Mouse (Mus musculus): Measurements from ENCODE around the gene Fmo5.

DNA sequence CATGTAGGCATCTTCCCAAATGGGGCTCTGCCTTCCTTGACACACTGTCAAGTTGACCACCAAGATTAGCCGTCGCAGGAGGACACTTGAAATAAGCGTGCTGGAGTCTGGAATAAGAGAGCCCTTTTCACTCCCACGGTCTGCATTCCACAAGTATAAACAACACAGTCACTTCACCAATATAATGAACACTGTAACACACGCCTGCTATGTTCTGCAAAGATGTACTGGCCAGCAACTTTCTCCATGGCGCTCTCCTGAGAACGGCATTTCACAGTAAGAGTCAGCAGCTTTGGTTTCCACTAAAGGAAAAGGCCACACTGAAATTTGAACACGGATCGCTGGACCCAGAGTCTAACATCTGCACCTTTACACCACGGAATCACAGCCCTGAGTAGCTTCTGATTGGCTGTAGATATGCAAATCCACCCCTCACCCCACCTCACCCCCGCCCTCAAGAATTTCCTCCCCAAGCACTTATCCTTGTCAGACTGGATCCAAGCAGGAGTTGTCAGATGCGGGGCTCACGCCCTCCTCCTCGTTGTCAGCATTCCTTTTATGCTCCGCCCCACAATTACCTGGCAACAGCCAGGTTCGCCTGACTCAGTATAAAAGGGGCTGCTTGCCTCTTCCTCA, 55.1 kb downstream of the Fmo5 start:
- TF ChIP-seq CTCF (IDR thresholded peaks at IDR 0.05; ENCODE audit: extremely low read depth, insufficient read depth, insufficient read length, insufficient replicate concordance), result no peak
- no peak for TF ChIP-seq POLR2A (IDR thresholded peaks at IDR 0.05; ENCODE audit: low read depth, low read length)

Data from spleen, adult 2 months (tissue).